Mouse (Mus musculus) intestine, embryonic 15.5 days (tissue): Measurements from ENCODE around the gene Gm15557. TPM values are rescaled to one million over a fixed set of nuclear protein-coding genes. Genes with fewer than 3 reads are reported as not detected.
A peak's percentile ranks its signal among the peaks of the same experiment; 100 is the strongest.

Experiments
- ATAC-seq: fragments of 200-750 bp; cut with Nextera tagmentation; 2 replicates; pipeline ENCODE4 v1.8.0; 2017; ENCODE audit warnings: moderate TSS enrichment, moderate library complexity
- H3K27ac ChIP-seq: fragments of 300-500 bp; sonication (generic); 2 replicates; pipeline ENCODE4 v1.5.1; 2015; ENCODE audit warnings: mild to moderate bottlenecking, inconsistent platforms
- H3K27me3 ChIP-seq: fragments of 300-500 bp; sonication (generic); replicated peaks from 2 replicates; pipeline ENCODE4 v1.6.1; 2015; ENCODE audit warnings: inconsistent platforms
- H3K36me3 ChIP-seq: fragments of 300-500 bp; sonication (generic); 2 replicates; pipeline ENCODE4 v1.6.1; 2015; ENCODE audit warnings: inconsistent platforms
- H3K4me1 ChIP-seq: fragments of 300-500 bp; sonication (generic); replicated peaks from 2 replicates; pipeline ENCODE4 v1.6.1; 2015; ENCODE audit warnings: inconsistent platforms
- H3K4me2 ChIP-seq: fragments of 300-500 bp; sonication (generic); replicated peaks from 2 replicates; pipeline ENCODE4 v1.6.1; 2015; ENCODE audit warnings: mild to moderate bottlenecking, inconsistent platforms
- H3K4me3 ChIP-seq: fragments of 300-500 bp; sonication (generic); replicated peaks from 2 replicates; pipeline ENCODE4 v1.5.1; 2015; ENCODE audit warnings: inconsistent platforms
- H3K9ac ChIP-seq: fragments of 300-500 bp; sonication (generic); 2 replicates; pipeline ENCODE4 v1.6.1; 2015; ENCODE audit warnings: inconsistent platforms
- H3K9me3 ChIP-seq: fragments of 300-500 bp; sonication (generic); 2 replicates; pipeline ENCODE4 v1.6.1; 2016; ENCODE audit warnings: inconsistent platforms
- WGBS: fragments of 180-500 bp; shearing (Covaris S2); methylation state at CpG from one replicate; pipeline ENCODE4 v1.1.7; 2015; 5-methylcytosine and 5-hydroxymethylcytosine counted together
- polyA plus RNA-seq: library from polyadenylated mRNA; unstranded; fragments of >200 nt; fragmentation: Nextera tagmentation; extraction: Ambion mirVana; gene quantifications from 2 replicates; pipeline ENCODE4 v1.2.1, GENCODE M21; 2015

The Gm15557 gene
- polyA plus RNA-seq, 1 experiment from 2014 or later = not detected

DNA sequence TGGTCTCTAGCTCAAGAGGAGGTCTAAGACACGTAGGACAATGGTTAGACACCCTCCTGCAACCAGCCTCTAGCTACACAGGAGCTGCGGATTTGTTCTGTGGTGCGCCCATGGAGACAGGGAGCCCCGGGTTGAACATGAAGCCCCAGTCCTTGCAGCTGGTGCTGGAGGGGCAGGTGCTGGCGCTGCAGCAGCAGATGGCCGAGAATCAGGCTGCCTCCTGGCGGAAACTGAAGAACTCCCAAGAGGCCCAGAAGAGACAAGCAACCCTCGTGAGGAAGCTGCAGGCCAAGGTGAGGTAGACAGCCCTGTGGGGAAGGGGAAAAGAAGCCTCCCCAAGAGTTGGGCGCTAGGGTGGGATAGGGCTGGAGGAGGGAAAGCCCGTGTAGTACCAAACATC, 21.3 kb downstream of the Gm15557 start:
- WGBS = 78% methylated on average over 10 of the region's 10 CpGs
- no peak for ATAC-seq

GRCm38 (mm10) chr2:155962991-155963390, 22.5 kb downstream of the Gm15557 start:
- Histone ChIP-seq H3K4me2 (no peak overlapping the region), H3K27me3 (no peaks in the 10 kb centered on the region), H3K9ac (no peak overlapping the region), H3K27ac (no peak overlapping the region), H3K9me3 (no peaks in the 10 kb centered on the region), H3K4me3 (no peak overlapping the region), H3K4me1 (no peaks in the 10 kb centered on the region), H3K36me3 (peaks cover 27% of the 10 kb centered on the region)
- no peak for ATAC-seq
- 36% methylated on average over 1 of the region's 1 CpGs for WGBS

More for the DNA sequence above, 21.3 kb downstream of the Gm15557 start:
- H3K27ac ChIP-seq = no peak overlapping the region
- H3K9me3 ChIP-seq = no peaks in the 10 kb centered on the region
- H3K27me3 ChIP-seq = no peaks in the 10 kb centered on the region
- H3K4me2 ChIP-seq = no peak overlapping the region
- no peaks in the 10 kb centered on the region for H3K4me1 ChIP-seq
- H3K36me3 ChIP-seq = peaks cover 17% of the 10 kb centered on the region
- no peak overlapping the region for H3K4me3 ChIP-seq
- no peak overlapping the region for H3K9ac ChIP-seq

- no peak overlapping the region for H3K4me3 ChIP-seq
- 67% methylated on average over 6 of the region's 6 CpGs for WGBS
- H3K36me3 ChIP-seq = peaks cover 56% of the 10 kb centered on the region
- no peak overlapping the region for H3K9ac ChIP-seq
- peak; percentile 84 for ATAC-seq
- no peak overlapping the region for H3K27ac ChIP-seq
- no peaks in the 10 kb centered on the region for H3K27me3 ChIP-seq
- no peaks in the 10 kb centered on the region for H3K9me3 ChIP-seq
- no peak overlapping the region for H3K4me2 ChIP-seq
- no peaks in the 10 kb centered on the region for H3K4me1 ChIP-seq
Observed at GRCm38 (mm10) chr2:155973348-155973747, 32.8 kb downstream of the Gm15557 start.

GRCm38 (mm10) chr2:155974087-155974731, 33.7 kb downstream of the Gm15557 start:
- Histone ChIP-seq H3K27ac (no peak overlapping the region), H3K27me3 (no peaks in the 10 kb centered on the region), H3K9ac (no peak overlapping the region), H3K4me1 (no peaks in the 10 kb centered on the region), H3K36me3 (peaks cover 54% of the 10 kb centered on the region), H3K9me3 (no peaks in the 10 kb centered on the region), H3K4me3 (no peak overlapping the region), H3K4me2 (no peak overlapping the region)
- 83% methylated on average over 14 of the region's 14 CpGs for WGBS
- no peak for ATAC-seq

DNA sequence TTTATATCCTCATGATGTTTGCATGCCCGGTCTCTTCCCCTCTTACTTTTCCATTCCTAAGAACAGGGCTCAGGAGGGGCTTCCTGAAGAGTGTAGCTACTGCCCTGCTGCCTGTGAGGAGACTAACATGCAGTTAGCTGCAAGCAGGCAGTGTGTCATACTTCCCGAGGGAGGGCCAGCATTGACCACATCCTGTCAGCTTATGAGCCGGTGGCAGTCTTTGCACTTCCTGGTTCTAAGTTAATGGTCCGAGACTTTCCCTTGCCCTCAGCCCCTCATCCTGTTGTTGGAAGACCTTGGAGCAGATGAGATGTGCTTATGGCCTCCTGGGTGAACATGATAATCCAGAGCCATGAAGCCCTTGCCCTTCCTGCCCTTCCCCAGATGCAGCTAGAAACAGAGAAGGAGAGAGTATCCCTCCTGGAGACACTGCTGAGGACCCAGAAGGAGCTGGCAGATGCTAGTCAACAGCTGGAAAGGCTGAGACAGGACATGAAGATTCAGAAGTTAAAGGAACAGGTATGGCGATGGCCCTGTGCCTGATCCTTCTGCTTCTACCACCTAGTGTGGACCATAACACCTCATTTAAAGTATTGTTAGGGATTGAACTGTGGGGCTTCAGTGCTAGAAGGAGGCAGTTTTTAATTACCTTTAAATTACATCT, 38.9 kb downstream of the Gm15557 start:
- H3K9me3 ChIP-seq = no peaks in the 10 kb centered on the region
- WGBS = 79% methylated on average over 5 of the region's 5 CpGs
- no peaks in the 10 kb centered on the region for H3K27me3 ChIP-seq
- H3K4me2 ChIP-seq = no peak overlapping the region
- H3K27ac ChIP-seq = no peak overlapping the region
- no peak overlapping the region for H3K9ac ChIP-seq
- no peak for ATAC-seq
- no peaks in the 10 kb centered on the region for H3K4me1 ChIP-seq
- H3K4me3 ChIP-seq = no peak overlapping the region
- H3K36me3 ChIP-seq = peaks cover 51% of the 10 kb centered on the region

DNA sequence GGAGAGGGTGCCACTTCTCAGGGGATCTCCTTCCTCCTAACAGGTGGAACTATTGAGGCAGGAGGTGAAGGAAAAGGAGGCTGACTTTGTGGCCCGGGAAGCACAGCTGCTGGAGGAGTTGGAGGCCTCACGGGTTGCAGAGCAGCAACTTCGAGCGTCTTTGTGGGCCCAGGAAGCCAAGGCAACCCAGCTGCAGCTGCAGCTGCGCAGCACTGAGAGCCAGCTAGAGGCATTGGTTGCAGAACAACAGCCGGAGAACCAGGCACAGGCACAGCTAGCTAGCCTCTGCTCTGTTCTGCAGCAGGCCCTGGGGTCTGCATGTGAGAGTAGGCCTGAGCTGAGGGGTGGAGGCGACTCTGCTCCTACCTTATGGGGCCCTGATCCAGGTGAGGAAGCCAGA, 45.2 kb downstream of the Gm15557 start:
- WGBS = 95% methylated on average over 7 of the region's 7 CpGs
- Histone ChIP-seq H3K4me2 (no peak overlapping the region), H3K4me1 (no peaks in the 10 kb centered on the region), H3K27ac (no peak overlapping the region), H3K9ac (no peak overlapping the region), H3K27me3 (no peaks in the 10 kb centered on the region), H3K36me3 (peaks cover 45% of the 10 kb centered on the region), H3K4me3 (no peak overlapping the region), H3K9me3 (no peaks in the 10 kb centered on the region)
- no peak for ATAC-seq

DNA sequence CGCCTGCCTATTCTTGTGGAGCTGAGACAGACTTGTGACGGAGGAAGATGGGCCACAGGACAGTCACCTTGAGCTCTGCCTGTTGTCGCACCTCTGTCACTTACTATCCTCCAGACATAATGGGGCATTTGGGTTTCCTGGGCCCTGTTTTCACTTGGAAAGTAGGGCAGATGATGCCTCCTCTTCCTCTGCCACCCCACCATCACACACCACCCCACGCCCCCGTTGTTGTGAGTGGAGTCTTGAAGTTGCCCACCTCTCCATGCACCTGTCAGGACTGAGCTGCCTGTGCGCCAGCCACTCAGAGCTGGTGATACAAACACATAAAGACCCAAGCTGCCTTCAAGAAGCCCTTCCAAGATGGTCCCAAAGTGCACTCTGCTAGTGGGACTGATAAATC, 46.6 kb downstream of the Gm15557 start:
- H3K4me3 ChIP-seq = no peak overlapping the region
- no peak overlapping the region for H3K9ac ChIP-seq
- no peaks in the 10 kb centered on the region for H3K27me3 ChIP-seq
- H3K9me3 ChIP-seq = no peaks in the 10 kb centered on the region
- H3K36me3 ChIP-seq = peaks cover 48% of the 10 kb centered on the region
- H3K27ac ChIP-seq = no peak overlapping the region
- H3K4me2 ChIP-seq = no peak overlapping the region
- 93% methylated on average over 6 of the region's 6 CpGs for WGBS
- H3K4me1 ChIP-seq = no peaks in the 10 kb centered on the region
- no peak for ATAC-seq

GRCm38 (mm10) chr2:155989085-155989484, 48.6 kb downstream of the Gm15557 start:
- peak; percentile 64 for ATAC-seq
- Histone ChIP-seq H3K4me2 (no peak overlapping the region), H3K27me3 (no peaks in the 10 kb centered on the region), H3K9ac (no peak overlapping the region), H3K4me3 (no peak overlapping the region), H3K27ac (no peak overlapping the region), H3K9me3 (no peaks in the 10 kb centered on the region), H3K36me3 (peaks cover 51% of the 10 kb centered on the region), H3K4me1 (no peaks in the 10 kb centered on the region)
- WGBS = 49% methylated on average over 4 of the region's 4 CpGs

- Histone ChIP-seq H3K36me3 (peaks cover 58% of the 10 kb centered on the region), H3K4me2 (no peak overlapping the region), H3K27me3 (no peaks in the 10 kb centered on the region), H3K27ac (0 out of 2 replicates have a peak overlapping the region, but pooled peaks have one; percentile 58), H3K4me1 (no peaks in the 10 kb centered on the region), H3K9me3 (no peaks in the 10 kb centered on the region), H3K9ac (no peak overlapping the region), H3K4me3 (no peak overlapping the region)
- ATAC-seq = no peak
- WGBS = 92% methylated on average over 10 of the region's 10 CpGs
Observed at GRCm38 (mm10) chr2:155991151-155991550, 50.6 kb downstream of the Gm15557 start.

DNA sequence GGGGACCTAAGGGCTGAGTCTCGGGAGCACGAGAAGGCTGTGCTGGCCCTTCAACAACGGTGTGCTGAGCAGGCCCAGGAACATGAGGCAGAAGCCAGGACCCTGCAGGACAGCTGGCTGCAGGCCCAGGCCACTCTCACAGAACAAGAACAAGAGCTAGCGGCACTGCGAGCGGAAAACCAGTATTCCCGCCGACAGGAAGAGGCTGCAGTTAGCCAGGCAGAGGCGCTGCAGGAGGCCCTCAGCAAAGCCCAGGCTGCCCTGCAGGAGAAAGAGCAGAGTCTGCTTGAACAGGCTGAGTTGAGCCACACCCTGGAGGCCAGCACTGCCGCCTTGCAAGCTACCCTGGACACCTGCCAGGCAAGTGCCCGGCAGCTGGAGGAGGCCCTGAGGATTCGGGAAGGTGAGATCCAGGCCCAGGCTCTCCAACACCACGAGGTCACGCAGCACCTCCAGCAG, 51.4 kb downstream of the Gm15557 start:
- no peaks in the 10 kb centered on the region for H3K4me1 ChIP-seq
- H3K4me2 ChIP-seq = no peak overlapping the region
- H3K9ac ChIP-seq = no peak overlapping the region
- no peaks in the 10 kb centered on the region for H3K9me3 ChIP-seq
- H3K36me3 ChIP-seq = peaks cover 66% of the 10 kb centered on the region
- WGBS = 80% methylated on average over 14 of the region's 14 CpGs
- no peak overlapping the region for H3K4me3 ChIP-seq
- no peaks in the 10 kb centered on the region for H3K27me3 ChIP-seq
- ATAC-seq = peak; percentile 92
- peak overlapping the region; percentile 58; the same call in 1 of the 2 replicates for H3K27ac ChIP-seq
